Mouse (Mus musculus): ENCODE results near the gene Fam216b.

Fam216b gene

GRCm38 (mm10) chr14:78110871-78111270 lies 22.1 kb upstream of the Fam216b start:
- TF ChIP-seq NANOG (IDR thresholded peaks at IDR 0.05; ENCODE audit: borderline replicate concordance, low read length) (no peak), CTCF (conservative IDR thresholded peaks at IDR 0.05; ENCODE audit: low read length) (no peak), POU5F1 (IDR thresholded peaks at IDR 0.05; ENCODE audit: borderline replicate concordance, low read length) (no peak)
- no peak overlapping the region for H3K4me3 ChIP-seq (replicated peaks; ENCODE audit: low read length)
- H3K4me1 ChIP-seq (replicated peaks; ENCODE audit: low read depth, low read length) = no peaks in the 10 kb centered on the region
- peaks cover 17% of the 10 kb centered on the region for H3K9me3 ChIP-seq (ENCODE audit: low read length)
- H3K36me3 ChIP-seq (ENCODE audit: insufficient read depth, low read length) = no peaks in the 10 kb centered on the region
- H3K27me3 ChIP-seq (ENCODE audit: insufficient read depth, low read length) = no peaks in the 10 kb centered on the region

GRCm38 (mm10) chr14:78109419-78109818 lies 20.6 kb upstream of the Fam216b start:
- Histone ChIP-seq H3K27me3 (ENCODE audit: insufficient read depth, low read length) (no peaks in the 10 kb centered on the region), H3K36me3 (ENCODE audit: insufficient read depth, low read length) (no peaks in the 10 kb centered on the region), H3K4me1 (replicated peaks; ENCODE audit: low read depth, low read length) (no peaks in the 10 kb centered on the region), H3K4me3 (replicated peaks; ENCODE audit: low read length) (no peak overlapping the region), H3K9me3 (ENCODE audit: low read length) (peaks cover 4% of the 10 kb centered on the region)
- TF ChIP-seq NANOG (IDR thresholded peaks at IDR 0.05; ENCODE audit: borderline replicate concordance, low read length) = no peak
- no peak for TF ChIP-seq CTCF (conservative IDR thresholded peaks at IDR 0.05; ENCODE audit: low read length)
- no peak for TF ChIP-seq POU5F1 (IDR thresholded peaks at IDR 0.05; ENCODE audit: borderline replicate concordance, low read length)

GRCm38 (mm10) chr14:78108388-78108787 lies 19.6 kb upstream of the Fam216b start:
- no peaks in the 10 kb centered on the region for H3K36me3 ChIP-seq (ENCODE audit: insufficient read depth, low read length)
- TF ChIP-seq CTCF (conservative IDR thresholded peaks at IDR 0.05; ENCODE audit: low read length) (no peak), NANOG (IDR thresholded peaks at IDR 0.05; ENCODE audit: borderline replicate concordance, low read length) (no peak), POU5F1 (IDR thresholded peaks at IDR 0.05; ENCODE audit: borderline replicate concordance, low read length) (no peak)
- H3K4me1 ChIP-seq (replicated peaks; ENCODE audit: low read depth, low read length) = no peaks in the 10 kb centered on the region
- no peaks in the 10 kb centered on the region for H3K9me3 ChIP-seq (ENCODE audit: low read length)
- H3K4me3 ChIP-seq (replicated peaks; ENCODE audit: low read length) = no peak overlapping the region
- no peaks in the 10 kb centered on the region for H3K27me3 ChIP-seq (ENCODE audit: insufficient read depth, low read length)

GRCm38 (mm10) chr14:78089591-78089990 lies 784 bp upstream of the Fam216b start:
- no peaks in the 10 kb centered on the region for H3K27me3 ChIP-seq (ENCODE audit: insufficient read depth, low read length)
- H3K4me1 ChIP-seq (replicated peaks; ENCODE audit: low read depth, low read length) = no peaks in the 10 kb centered on the region
- TF ChIP-seq CTCF (conservative IDR thresholded peaks at IDR 0.05; ENCODE audit: low read length) (no peak), POU5F1 (IDR thresholded peaks at IDR 0.05; ENCODE audit: borderline replicate concordance, low read length) (no peak), NANOG (IDR thresholded peaks at IDR 0.05; ENCODE audit: borderline replicate concordance, low read length) (no peak)
- no peaks in the 10 kb centered on the region for H3K9me3 ChIP-seq (ENCODE audit: low read length)
- no peaks in the 10 kb centered on the region for H3K36me3 ChIP-seq (ENCODE audit: insufficient read depth, low read length)
- H3K4me3 ChIP-seq (replicated peaks; ENCODE audit: low read length) = no peak overlapping the region

- H3K4me1 ChIP-seq (replicated peaks; ENCODE audit: low read depth, low read length) = no peaks in the 10 kb centered on the region
- no peaks in the 10 kb centered on the region for H3K36me3 ChIP-seq (ENCODE audit: insufficient read depth, low read length)
- H3K27me3 ChIP-seq (ENCODE audit: insufficient read depth, low read length) = no peaks in the 10 kb centered on the region
- TF ChIP-seq POU5F1 (IDR thresholded peaks at IDR 0.05; ENCODE audit: borderline replicate concordance, low read length) = no peak
- no peak for TF ChIP-seq CTCF (conservative IDR thresholded peaks at IDR 0.05; ENCODE audit: low read length)
- H3K9me3 ChIP-seq (ENCODE audit: low read length) = peaks cover 8% of the 10 kb centered on the region
- H3K4me3 ChIP-seq (replicated peaks; ENCODE audit: low read length) = no peak overlapping the region
These were observed 5.3 kb downstream of the Fam216b start for GRCm38 (mm10) chr14:78083465-78083864.

GRCm38 (mm10) chr14:78077508-78077907 lies 11.3 kb downstream of the Fam216b start:
- peaks cover 29% of the 10 kb centered on the region for H3K9me3 ChIP-seq (ENCODE audit: low read length)
- no peak overlapping the region for H3K4me3 ChIP-seq (replicated peaks; ENCODE audit: low read length)
- H3K36me3 ChIP-seq (ENCODE audit: insufficient read depth, low read length) = no peaks in the 10 kb centered on the region
- no peak for TF ChIP-seq POU5F1 (IDR thresholded peaks at IDR 0.05; ENCODE audit: borderline replicate concordance, low read length)
- no peak for TF ChIP-seq CTCF (conservative IDR thresholded peaks at IDR 0.05; ENCODE audit: low read length)
- TF ChIP-seq NANOG (IDR thresholded peaks at IDR 0.05; ENCODE audit: borderline replicate concordance, low read length) = no peak
- H3K27me3 ChIP-seq (ENCODE audit: insufficient read depth, low read length) = no peaks in the 10 kb centered on the region
- H3K4me1 ChIP-seq (replicated peaks; ENCODE audit: low read depth, low read length) = peaks cover 7% of the 10 kb centered on the region; the same call in 1 of the 2 replicates

GRCm38 (mm10) chr14:78065938-78066710 lies 22.7 kb downstream of the Fam216b start:
- no peaks in the 10 kb centered on the region for H3K9me3 ChIP-seq (ENCODE audit: low read length)
- TF ChIP-seq POU5F1 (IDR thresholded peaks at IDR 0.05; ENCODE audit: borderline replicate concordance, low read length) (no peak), NANOG (IDR thresholded peaks at IDR 0.05; ENCODE audit: borderline replicate concordance, low read length) (no peak), CTCF (conservative IDR thresholded peaks at IDR 0.05; ENCODE audit: low read length) (no peak)
- no peaks in the 10 kb centered on the region for H3K4me1 ChIP-seq (replicated peaks; ENCODE audit: low read depth, low read length)
- no peaks in the 10 kb centered on the region for H3K36me3 ChIP-seq (ENCODE audit: insufficient read depth, low read length)
- H3K4me3 ChIP-seq (replicated peaks; ENCODE audit: low read length) = no peak overlapping the region
- H3K27me3 ChIP-seq (ENCODE audit: insufficient read depth, low read length) = no peaks in the 10 kb centered on the region; the same call in 1 of the 2 replicates

GRCm38 (mm10) chr14:78062484-78062883 lies 26.3 kb downstream of the Fam216b start:
- Histone ChIP-seq H3K4me3 (replicated peaks; ENCODE audit: low read length) (no peak overlapping the region), H3K36me3 (ENCODE audit: insufficient read depth, low read length) (no peaks in the 10 kb centered on the region), H3K9me3 (ENCODE audit: low read length) (no peaks in the 10 kb centered on the region), H3K4me1 (replicated peaks; ENCODE audit: low read depth, low read length) (no peaks in the 10 kb centered on the region), H3K27me3 (ENCODE audit: insufficient read depth, low read length) (no peaks in the 10 kb centered on the region; the same call in 1 of the 2 replicates)
- TF ChIP-seq POU5F1 (IDR thresholded peaks at IDR 0.05; ENCODE audit: borderline replicate concordance, low read length) (no peak), NANOG (IDR thresholded peaks at IDR 0.05; ENCODE audit: borderline replicate concordance, low read length) (no peak), CTCF (conservative IDR thresholded peaks at IDR 0.05; ENCODE audit: low read length) (no peak)

GRCm38 (mm10) chr14:78060609-78060951 lies 28.2 kb downstream of the Fam216b start:
- H3K27me3 ChIP-seq (ENCODE audit: insufficient read depth, low read length) = no peaks in the 10 kb centered on the region; the same call in 1 of the 2 replicates
- no peaks in the 10 kb centered on the region for H3K36me3 ChIP-seq (ENCODE audit: insufficient read depth, low read length)
- H3K4me1 ChIP-seq (replicated peaks; ENCODE audit: low read depth, low read length) = no peaks in the 10 kb centered on the region
- H3K9me3 ChIP-seq (ENCODE audit: low read length) = no peaks in the 10 kb centered on the region
- H3K4me3 ChIP-seq (replicated peaks; ENCODE audit: low read length) = no peak overlapping the region
- TF ChIP-seq NANOG (IDR thresholded peaks at IDR 0.05; ENCODE audit: borderline replicate concordance, low read length) (no peak), CTCF (conservative IDR thresholded peaks at IDR 0.05; ENCODE audit: low read length) (no peak), POU5F1 (IDR thresholded peaks at IDR 0.05; ENCODE audit: borderline replicate concordance, low read length) (no peak)

Data from E14TG2a.4 (cell line).